Mouse (Mus musculus) cortical plate, adult 2 months (tissue): ENCODE results near the gene Astn2.

Source experiments
- CTCF ChIP-seq: fragments of 200-500 bp; IDR thresholded peaks from 2 replicates; pipeline ENCODE4 v1.5.1; 2011; ENCODE audit warnings: mild to moderate bottlenecking, control low read depth, low read length; ENCODE audit not compliant: insufficient read depth; ENCODE audit errors: extremely low read depth
- POLR2A ChIP-seq: fragments of 200-500 bp; IDR thresholded peaks from 2 replicates; pipeline ENCODE4 v1.6.1; 2011; ENCODE audit warnings: mild to moderate bottlenecking, low read length, control low read depth; ENCODE audit not compliant: insufficient read depth; ENCODE audit errors: extremely low read depth

DNA sequence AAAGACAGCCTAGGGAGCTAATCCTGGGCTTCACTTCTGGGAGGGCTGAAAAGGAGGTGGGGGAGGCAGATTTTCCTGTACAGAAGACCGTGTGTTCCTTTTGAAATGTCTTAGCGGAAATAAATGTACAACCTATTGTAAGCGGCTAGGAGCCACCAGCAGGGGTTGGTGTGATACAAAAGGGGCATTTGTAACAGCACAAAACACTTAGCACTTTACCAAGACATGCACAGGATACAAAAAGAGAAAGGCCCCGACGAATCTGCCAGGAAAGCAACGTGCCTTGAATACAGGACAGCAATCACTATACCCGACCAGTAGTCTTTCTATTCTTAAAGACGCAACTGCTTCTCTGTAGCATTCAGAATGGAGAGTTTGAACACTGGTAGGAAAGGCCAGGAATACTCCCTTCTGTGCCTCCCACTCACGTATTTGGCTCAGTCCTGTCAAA lies 564.8 kb downstream of the Astn2 start:
- TF ChIP-seq CTCF: no peak
- no peak for TF ChIP-seq POLR2A
